Mouse (Mus musculus) left cerebral cortex, adult 18-20 months (tissue): ENCODE measurements around the gene Slit3. TPM values are rescaled to one million over a fixed set of nuclear protein-coding genes. Genes with fewer than 3 reads are reported as not detected.

Experiments
- DNase-seq, 2 experiments: peaks; one replicate each; pipeline ENCODE4 v3.0.0; 2021 to 2022; ENCODE audit warnings: low spot score in 2 of 2, mixed read lengths in 1 of 2
- total RNA-seq, 2 experiments: library from RNA; stranded (reverse); gene quantifications; 2 replicates each; pipeline ENCODE4 v1.2.3; 2021

The Slit3 gene
- total RNA-seq, 2 experiments from 2014 or later, result 45.7 to 50.4 TPM

DNA sequence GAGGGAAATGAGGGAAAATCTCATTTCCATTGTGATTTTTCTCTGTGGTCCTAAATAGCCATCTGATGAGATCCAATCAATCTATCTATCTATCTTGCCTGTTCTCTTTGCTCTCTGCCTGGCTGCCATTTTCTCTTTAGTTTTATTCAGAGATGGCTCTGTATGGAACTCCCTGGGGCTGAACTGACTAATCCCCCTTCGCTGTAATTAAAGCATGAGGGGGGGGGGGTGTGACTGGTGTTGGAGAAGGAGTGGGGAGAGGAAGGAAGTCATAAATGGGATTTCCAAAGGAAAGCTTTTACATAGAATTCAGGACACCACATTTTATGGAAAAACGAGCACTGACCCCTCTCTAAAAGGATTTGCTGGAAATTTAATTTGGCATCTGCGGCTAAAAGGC is 445.7 kb downstream of the Slit3 start:
- no peak for DNase-seq

DNA sequence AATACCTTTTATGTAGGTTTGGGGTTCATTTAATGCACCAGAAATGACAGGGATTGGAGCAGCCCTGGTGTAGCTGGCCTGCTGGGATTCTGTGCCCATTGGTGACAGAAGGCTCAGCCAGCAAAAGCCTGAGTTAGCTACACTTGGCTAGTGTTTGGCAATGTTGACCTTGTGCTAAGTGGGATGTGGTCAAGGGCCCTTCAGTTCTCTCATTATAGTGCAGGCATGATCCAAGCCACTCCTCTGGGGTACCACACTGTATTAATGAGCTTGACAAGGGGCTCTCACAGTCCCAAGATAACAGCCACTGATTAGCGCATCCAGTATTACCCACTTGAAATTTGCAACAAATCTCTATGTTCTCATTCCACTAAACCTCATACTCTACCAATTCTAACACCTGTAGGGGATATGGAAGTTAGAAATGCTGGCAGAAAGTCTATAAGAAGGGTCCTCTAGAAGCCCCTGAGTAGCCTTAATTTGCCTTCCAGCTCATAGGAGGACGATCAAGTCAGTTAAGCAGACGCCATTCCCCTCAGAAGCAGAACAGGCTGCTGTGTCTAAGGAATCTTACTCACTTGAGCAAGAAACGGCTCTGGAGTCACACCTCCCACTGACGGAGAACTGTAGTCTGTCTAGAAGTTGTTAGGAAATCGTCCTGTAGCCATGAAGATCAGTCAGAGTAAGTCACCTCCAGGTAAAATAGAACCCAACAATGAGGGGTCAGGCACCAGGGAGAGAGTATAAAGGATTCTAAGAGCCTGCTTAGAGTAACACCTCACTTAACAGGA is 448.3 kb downstream of the Slit3 start:
- DNase-seq, result no peak

DNA sequence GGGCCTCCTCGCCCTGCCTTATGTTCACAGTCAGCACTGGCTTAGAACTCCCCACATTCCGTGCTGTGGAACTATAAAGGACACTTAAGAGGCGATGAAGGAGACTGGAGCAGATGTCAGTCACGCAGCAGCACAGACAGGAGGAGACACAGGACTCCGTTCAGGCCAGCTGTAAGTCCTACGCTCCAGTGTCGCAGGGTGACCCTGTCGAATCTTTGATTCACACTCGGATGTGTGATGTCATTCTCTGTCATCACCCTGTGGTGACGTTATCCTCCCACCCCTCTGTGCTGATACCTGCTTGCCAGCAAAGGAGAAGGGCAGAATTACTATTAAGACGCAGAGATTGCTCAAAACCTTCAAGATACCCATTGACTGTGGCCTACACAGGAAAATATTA is 448.9 kb downstream of the Slit3 start:
- no peak for DNase-seq

DNA sequence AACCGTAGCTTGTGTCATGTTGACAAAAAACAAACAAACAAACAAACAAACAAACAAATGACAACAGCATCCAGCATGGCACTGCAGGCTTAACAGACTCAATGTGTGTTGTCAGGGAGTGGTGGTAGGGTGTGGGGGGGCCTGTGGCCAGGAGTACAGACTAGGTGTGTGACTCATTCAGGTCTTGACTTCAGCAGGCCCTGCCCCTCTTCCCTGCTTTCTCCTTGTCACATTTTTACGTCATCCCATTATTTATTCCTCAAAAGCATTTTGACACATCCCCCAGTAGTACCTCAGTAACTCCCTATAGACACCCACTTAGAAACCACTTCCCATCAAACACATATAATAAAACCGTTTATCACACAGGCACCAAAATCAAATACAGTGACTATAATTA is 450.9 kb downstream of the Slit3 start:
- DNase-seq, result no peak

DNA sequence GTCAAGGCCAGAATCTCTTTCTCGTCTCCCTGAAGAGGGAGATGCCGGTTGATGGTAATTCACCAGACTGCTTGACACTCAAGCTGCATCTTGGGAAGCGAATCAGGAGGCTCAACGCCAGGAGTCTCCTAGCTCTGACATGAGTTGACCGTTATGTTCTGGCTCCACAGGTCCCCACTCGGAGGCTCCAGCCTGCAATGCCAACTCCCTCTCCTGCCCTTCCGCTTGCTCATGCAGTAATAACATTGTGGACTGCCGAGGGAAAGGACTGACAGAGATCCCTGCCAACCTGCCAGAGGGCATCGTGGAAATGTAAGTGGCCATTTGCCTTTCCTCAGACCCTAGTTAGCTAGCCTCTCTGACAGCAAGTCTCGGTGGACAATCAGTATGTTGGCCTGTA is 457.8 kb downstream of the Slit3 start:
- no peak for DNase-seq

DNA sequence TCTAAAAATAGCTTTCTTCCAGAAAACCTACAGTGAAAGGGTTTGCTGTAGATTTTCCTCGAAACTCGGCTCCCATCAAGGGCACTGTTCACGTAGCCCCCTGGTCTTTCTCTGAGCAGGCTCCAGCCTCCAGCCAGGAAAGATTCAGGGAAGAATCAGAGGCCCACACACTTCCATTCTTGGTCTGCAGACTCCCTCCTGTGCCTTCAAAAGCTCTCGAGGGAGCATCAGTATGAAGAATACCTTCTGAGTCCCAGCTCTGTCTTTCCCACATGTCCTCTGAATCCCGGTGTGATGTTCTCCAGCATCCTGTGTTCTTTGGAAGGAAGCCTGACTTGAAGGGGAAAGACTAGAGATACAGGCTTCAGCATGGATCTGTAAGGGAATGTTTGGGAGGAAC is 461.6 kb downstream of the Slit3 start:
- DNase-seq, result peak; percentile 22 to 24

DNA sequence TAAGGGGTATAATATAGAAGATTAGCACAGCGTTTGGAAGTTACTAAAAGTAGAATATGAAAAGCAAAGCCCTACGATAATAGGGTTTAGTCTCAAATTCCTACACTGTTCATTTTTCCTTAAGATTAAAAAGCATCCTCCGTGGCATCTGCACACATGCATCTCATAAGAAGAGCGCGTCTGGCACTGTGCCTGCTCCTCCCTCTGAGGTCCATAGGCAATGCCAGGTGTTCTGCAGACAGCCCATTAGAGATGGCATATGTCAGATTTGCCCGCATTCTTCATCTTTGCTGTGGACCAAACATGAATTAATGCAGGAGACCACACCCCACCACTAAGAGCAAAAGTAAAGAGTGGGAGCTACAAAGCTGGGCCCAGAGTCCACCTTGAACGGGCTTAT is 462.6 kb downstream of the Slit3 start:
- no peak for DNase-seq

DNA sequence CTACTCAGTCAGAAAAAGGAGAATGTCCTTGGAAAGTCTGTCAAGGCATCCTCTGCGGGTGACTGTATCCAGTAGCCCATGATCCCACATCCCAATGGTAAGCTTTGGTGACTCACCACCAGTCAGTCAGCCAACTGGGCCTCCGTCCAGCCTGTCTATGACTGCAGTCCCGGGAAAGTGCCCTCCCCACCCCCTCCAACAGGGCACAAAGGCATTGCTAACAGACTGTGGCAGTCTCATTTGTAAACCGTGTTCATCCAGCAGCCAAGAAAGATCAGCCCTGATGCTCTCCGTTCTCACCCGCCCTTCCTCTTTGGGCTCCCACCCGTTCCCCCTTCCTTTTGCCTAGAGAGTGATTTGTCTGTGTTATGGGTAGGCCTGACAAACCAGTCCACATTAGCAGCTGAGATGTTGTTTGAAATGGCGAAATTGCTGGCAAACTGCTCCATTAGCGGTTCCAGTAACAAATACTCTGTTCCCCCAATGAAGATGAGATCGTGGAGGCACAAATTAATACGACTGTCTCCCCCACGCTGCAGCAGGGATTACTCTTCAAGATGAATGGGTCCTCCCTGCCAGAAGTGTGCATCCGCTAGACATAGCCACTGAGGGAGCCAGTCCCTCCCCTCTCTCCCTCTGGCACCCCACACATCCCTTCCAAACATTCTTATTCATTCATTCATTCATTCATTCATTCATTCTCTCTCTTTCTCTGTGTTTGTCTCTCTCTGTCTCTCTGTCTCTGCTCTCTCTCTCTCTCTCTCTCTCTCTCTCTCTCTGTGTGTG is 466.3 kb downstream of the Slit3 start:
- peak; percentile 77 to 81 for DNase-seq

DNA sequence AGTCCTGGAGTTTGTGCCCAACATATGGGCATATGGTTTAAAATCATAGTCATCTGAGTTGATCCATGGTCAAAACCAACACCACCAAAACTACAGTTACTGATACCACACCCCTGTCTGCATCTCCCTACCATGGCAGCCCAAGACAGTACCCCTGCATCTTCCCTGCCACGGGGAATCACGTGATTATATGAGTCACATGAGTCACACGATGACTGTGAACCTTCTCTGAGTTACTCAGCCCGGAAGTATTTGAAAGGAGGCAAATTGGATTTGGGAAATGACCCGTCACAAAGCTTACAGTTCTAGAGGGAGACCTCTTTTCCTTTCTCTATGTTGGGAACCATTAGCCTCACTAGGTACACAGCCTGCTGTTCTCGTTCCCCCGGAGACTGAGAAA is 468.9 kb downstream of the Slit3 start:
- no peak for DNase-seq

DNA sequence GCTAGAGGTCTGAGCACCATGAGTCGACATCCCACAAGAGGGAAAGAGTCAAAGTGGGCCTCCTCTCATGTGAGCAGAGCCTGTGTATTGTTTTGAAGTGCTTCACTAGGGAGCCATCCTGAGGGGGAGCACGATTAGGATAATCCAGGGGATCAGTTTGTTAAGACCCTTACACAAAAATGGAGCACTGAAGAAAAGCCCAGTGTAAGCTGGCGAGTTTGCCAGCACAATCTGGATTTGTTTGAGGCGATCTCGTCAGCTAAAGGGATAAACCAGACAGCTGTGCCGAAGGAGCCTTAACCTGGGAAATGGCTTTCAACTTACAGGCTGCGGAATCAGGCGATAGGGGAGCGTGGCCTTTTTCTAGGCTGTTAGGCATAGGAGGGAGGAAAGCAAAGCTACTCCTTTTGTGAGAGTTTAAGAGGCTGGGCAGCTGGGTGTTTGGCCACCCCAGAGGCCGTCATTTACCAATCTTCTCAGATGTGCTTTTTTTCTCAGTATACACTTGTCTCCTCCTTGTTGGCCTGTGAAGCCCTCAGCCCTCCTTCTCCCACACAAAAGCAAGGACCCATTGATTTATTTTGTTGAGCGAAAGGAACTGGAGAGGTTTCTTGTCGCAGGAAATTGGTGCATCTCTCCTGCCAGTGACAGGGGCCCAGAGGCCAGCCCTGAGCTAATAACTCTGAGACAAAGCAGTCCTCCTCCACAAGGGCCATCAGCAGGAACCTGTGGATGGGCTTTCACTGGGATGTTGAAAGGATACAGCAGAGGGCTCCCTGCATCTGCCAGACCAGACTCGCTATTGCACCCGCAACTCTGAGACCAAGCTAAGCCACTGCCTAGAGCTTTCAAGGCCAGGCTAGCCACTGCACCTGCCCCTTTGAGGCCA is 472.4 kb downstream of the Slit3 start:
- no peak for DNase-seq

DNA sequence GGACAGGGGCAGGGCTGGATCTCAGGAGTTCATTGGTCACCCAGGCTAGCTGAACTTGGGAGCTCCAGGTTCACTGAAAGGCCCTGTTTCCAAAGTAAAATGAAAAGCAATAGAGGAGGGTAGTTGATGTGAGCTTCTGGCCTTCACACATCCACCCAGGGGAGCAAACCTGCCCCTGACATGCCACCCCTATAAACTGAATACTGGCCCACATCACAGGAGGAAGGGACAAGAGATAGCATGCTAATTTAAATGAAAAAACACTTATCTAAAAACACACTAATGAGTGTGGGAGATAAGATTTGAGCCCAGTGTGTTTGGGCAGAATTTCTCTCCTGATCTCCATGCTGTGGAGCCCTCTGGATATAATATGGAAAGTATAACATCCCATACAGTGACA is 475.0 kb downstream of the Slit3 start:
- DNase-seq, result no peak

DNA sequence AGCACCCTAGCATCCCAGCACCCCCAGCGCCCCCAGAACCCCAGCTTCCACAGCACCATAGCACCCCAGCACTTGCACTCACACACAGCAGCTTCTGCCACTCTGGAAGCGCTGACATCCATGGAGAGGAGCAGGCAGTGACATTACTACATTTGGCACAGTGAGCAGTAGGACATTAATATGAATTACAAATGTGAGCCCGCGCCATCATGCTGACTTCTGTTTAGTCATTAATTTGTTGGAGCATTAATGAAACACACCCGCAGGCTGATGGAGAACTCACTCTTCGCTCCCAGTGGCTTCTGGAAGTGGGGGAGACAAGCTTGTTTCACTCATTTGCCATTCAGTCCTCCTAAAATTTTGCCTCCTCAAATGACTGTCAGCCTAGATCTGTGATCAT is 476.9 kb downstream of the Slit3 start:
- no peak for DNase-seq

DNA sequence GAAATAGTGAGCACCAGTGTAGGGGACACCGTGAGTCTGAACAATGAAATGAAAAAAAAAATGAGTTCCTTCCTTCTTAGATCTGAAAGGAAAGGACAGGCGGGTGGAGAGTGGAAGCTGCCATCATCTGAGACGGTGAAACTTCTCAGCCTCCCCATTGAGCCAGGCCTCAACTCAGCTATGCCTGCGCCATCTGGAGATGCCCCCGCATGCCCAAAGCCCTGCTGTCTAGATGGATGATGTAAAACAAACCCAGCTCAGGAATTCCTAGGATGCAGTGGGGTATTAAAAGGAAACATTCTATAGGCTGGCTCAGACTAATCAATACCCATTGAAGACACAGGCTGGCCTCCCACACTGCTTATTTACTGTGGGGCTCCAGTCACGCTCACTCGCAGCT is 477.7 kb downstream of the Slit3 start:
- DNase-seq, result peak; percentile 42 to 50

DNA sequence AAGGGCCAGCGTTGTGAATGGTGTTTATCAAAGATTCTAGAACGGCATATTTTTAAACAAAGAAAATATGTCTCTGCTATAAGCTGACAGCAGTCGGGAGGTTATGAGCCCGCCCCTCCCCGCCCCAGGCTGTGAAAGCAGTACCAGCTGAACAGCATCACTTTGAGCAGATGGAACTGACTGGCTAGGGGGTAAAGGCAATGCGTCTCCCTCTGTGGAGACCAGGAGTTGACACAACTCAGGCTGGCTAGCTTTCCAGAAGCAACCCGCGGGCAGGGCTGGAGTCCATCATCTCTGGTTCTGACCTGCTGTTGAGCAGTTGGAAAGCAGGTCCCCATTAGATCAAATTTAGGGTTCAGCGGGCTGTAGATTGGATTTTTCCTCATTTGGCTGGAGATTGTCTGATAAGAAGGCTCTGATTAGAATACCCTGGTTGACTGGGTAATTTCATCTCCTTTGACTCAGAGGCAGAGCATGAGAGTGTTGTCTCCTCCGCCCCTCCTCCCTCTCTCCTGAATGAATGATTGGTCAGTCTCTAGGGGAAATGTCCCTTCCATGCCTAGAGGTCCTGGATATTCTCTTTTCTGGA is 480.7 kb downstream of the Slit3 start:
- no peak for DNase-seq

DNA sequence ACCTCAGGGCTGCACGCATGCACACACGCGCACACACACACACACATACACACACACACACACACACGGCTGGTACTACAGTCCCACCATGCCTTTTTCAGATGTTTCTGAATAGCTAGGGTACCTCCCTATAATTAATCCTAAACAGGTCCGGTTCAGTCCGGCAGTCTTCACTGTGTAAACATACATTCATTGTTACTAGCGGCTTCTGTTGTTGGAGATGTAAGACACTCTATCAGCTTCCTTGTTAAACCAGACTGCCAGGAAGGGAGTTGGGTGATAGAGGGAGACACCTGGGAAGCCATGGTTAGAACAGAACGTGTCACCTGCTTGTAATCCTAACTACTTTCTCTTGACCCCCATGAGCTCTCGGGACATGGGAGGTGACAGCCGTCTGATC is 481.6 kb downstream of the Slit3 start:
- DNase-seq, result no peak

DNA sequence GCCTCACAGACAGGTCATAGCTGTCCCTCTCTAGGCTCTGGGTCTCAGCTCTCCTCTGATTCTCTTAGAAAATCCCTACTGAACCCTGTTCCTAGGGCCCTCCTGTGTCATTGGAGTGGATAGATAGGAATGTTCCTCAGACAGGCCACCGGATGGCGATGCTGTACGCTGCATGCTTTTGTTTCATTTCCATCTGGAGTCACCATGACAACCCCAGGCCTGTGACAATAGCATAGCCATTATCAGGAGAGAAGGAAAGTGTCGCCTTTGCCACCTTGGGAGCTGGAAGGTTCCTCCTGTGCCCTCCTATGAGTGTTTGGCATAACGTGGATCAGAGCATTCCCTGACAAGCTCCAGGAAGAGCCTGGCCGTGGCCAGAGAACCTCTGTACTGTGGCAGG is 482.9 kb downstream of the Slit3 start:
- no peak for DNase-seq

DNA sequence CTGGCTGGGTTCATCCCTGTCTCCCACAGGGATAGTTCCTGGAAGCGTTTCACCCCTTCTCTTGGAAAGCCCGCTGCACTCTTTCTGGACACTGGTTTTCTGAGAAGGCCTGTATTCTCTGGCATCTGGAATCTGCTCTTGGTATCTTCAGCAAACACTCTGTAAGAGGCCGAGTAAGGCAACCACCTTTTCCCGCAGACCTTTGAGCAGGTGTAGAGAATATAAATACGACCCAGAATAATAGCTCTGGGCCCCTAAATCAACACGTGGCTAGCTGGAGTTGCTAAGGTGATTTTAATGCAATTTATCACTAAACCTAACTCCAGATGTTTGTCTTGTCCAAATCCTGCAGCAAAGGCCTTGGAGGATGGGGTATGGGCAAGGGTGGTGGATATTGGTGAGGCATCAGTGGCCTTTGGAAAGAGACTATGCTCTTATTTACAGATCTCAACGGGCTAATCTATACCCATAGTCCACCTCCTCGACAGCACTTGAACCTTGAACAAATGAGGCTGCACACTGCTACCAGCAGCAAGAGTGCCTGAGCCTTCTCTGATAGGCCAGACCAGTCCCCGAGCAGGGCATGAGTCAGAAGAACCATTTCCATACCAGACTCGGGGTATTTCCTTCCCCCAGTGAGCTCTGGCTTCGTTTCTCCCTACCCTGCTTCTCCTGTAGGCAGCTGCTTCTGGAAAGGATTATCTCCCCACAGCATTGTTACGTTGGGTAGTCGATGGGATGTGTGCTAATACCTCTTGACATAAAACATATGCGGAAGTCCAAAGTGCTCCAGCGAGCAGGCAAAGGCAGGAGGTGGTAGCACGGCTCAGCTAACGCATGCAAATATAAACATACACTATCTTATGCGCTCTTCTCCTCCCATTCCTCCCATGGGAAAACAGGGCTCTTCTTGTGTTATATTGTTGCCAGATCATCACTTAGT is 484.1 kb downstream of the Slit3 start:
- no peak for DNase-seq

DNA sequence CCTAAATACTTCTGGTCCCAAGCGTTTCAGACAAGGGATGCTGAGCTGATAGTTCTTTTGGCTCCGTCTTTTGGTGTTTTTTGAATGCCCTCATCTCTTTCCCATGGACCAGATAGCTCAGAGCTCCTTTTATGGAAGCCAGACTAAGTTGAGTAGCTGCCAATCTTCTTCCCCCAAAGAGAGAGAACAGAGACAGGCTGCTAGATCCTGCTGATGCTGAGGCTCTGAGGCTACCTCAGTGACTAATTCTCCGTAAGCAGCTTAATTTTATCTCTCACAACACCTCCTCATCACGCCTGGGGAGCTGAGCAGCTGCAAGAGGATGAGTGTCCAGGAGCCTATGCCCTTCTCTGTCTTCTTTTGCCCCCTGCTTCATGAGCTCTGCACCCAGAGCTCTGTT is 486.2 kb downstream of the Slit3 start:
- DNase-seq, result peak; percentile 43 to 49

DNA sequence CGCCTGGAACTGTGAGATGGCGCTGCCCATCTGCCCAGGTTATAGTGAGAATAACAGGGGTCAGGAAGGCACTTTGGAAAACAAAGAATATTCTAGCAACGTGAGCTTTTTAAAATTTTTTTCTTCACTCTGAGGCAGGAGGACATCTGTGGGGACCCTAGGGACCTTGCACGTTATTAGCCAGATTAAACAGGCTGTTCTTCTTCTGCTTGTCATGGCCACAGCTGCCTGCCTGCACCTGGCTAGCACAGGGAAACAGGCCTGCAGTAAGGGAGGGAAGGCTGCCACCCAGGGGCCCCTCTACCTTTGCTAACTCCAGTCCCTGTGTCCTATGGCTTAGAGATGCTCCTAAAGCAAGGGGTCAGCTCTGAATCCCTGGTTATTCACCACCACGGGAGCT is 487.8 kb downstream of the Slit3 start:
- DNase-seq, result no peak

DNA sequence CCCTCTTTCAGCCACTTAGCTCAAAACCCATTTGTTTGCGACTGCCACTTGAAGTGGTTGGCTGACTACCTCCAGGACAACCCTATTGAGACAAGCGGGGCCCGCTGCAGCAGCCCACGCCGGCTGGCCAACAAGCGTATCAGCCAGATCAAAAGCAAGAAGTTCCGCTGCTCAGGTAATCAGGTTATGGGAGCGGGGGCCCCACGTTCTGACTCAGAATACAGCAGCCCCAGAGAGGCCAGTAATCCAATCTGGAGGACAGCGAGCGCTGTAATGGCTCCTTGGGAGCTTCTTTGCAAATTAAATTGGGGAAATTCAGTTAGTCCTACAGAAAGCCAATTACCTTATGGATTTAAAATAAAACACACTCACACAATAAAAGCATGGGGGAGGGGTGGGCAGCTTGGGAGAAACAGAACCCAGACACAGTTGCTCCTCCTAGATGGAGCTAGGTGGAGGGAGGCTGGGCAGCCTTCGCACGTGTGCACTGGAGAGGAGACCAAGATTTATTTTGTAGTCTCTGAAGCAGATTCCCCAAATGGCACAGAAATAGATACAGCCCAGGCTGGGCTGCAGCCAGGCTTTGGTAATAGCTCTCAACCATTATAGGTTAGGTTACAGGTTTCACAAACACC is 491.4 kb downstream of the Slit3 start:
- no peak for DNase-seq
